Mouse (Mus musculus) myocyte (in vitro differentiated cells): Measurements from ENCODE around the gene Slc39a11. TPM values are rescaled to one million over a fixed set of nuclear protein-coding genes. Genes with fewer than 3 reads are reported as not detected.
A peak's percentile ranks its signal among the peaks of the same experiment; 100 is the strongest.

Experiments
- H3K27me3 ChIP-seq: one replicate; pipeline ENCODE4 v1.6.1; 2011; ENCODE audit not compliant: control insufficient read depth, insufficient read depth, insufficient read length
- H3K36me3 ChIP-seq: one replicate; pipeline ENCODE4 v1.6.1; 2011; ENCODE audit not compliant: control insufficient read depth, insufficient read depth
- H3K4me2 ChIP-seq: one replicate; pipeline ENCODE4 v1.6.1; 2011; ENCODE audit warnings: low read depth, control low read depth
- H3K4me3 ChIP-seq: one replicate; pipeline ENCODE4 v1.5.1; 2011; ENCODE audit warnings: mild to moderate bottlenecking, control low read depth, moderate library complexity
- H3K79me2 ChIP-seq: one replicate; pipeline ENCODE4 v1.6.1; 2011; ENCODE audit not compliant: control insufficient read depth, insufficient read depth
- H3ac ChIP-seq: one replicate; pipeline ENCODE4 v1.6.1; 2011; ENCODE audit not compliant: control insufficient read depth, insufficient read length
- CEBPB ChIP-seq: IDR thresholded peaks from 2 replicates; pipeline ENCODE4 v1.6.1; 2011; ENCODE audit warnings: mild to moderate bottlenecking, moderate library complexity; ENCODE audit not compliant: poor library complexity, insufficient read depth, severe bottlenecking
- E2F4 ChIP-seq: IDR thresholded peaks from one replicate; pipeline ENCODE4 v1.6.1; 2011; ENCODE audit warnings: mild to moderate bottlenecking, control low read depth, moderate library complexity; ENCODE audit not compliant: insufficient read depth
- MAX ChIP-seq: IDR thresholded peaks from one replicate; pipeline ENCODE4 v1.6.1; 2011; ENCODE audit warnings: low read depth, mild to moderate bottlenecking, control low read depth
- MYOD1 ChIP-seq, 3 experiments: IDR thresholded peaks; one replicate each; pipeline ENCODE4 v1.6.1; 2011; ENCODE audit warnings: control low read depth in 2 of 3, low read depth in 2 of 3, mild to moderate bottlenecking in 2 of 3, moderate library complexity in 1 of 3; ENCODE audit not compliant: insufficient read length in 2 of 3, control insufficient read depth in 1 of 3
- MYOG ChIP-seq, 3 experiments: IDR thresholded peaks; one replicate each; pipeline ENCODE4 v1.6.1; 2011; ENCODE audit warnings: control low read depth in 2 of 3, low read depth in 2 of 3, mild to moderate bottlenecking in 2 of 3; ENCODE audit not compliant: insufficient read length in 2 of 3, control insufficient read depth in 1 of 3, insufficient read depth in 1 of 3
- POLR2A ChIP-seq: IDR thresholded peaks from one replicate; pipeline ENCODE4 v1.6.1; 2011; ENCODE audit warnings: low read depth, mild to moderate bottlenecking, control low read depth, moderate library complexity; ENCODE audit not compliant: insufficient read length
- POLR2AphosphoS2 ChIP-seq: IDR thresholded peaks from one replicate; pipeline ENCODE4 v1.6.1; 2011; ENCODE audit warnings: low read depth, control low read depth; ENCODE audit not compliant: insufficient read length
- REST ChIP-seq: IDR thresholded peaks from one replicate; pipeline ENCODE4 v1.6.1; 2011; ENCODE audit warnings: mild to moderate bottlenecking, control low read depth, moderate library complexity; ENCODE audit not compliant: insufficient read depth, insufficient read length
- SRF ChIP-seq: IDR thresholded peaks from one replicate; pipeline ENCODE4 v1.6.1; 2011; ENCODE audit warnings: low read depth; ENCODE audit not compliant: control insufficient read depth, insufficient read length
- TCF12 ChIP-seq: IDR thresholded peaks from one replicate; pipeline ENCODE4 v1.6.1; 2011; ENCODE audit warnings: mild to moderate bottlenecking, control low read depth; ENCODE audit not compliant: poor library complexity, insufficient read depth, severe bottlenecking
- TCF3 ChIP-seq: IDR thresholded peaks from one replicate; pipeline ENCODE4 v1.6.1; 2011; ENCODE audit warnings: low read depth, control low read depth; ENCODE audit not compliant: insufficient read length
- USF1 ChIP-seq: IDR thresholded peaks from one replicate; pipeline ENCODE4 v1.6.1; 2011; ENCODE audit warnings: low read depth, mild to moderate bottlenecking, control low read depth, moderate library complexity
- polyA plus RNA-seq: library from polyadenylated mRNA; unstranded; fragments of >200 nt; fragmentation: generic; extraction: Trizol; gene quantifications from one replicate; pipeline ENCODE4 v1.2.1, GENCODE M21; 2012; ENCODE audit warnings: missing spikeins

Slc39a11 gene
- polyA plus RNA-seq, 1 experiment = 15.7 TPM

GRCm38 (mm10) chr11:113487603-113488335 lies 162.1 kb downstream of the Slc39a11 start:
- H3K4me3 ChIP-seq = no peak overlapping the region
- H3K79me2 ChIP-seq = no peaks in the 10 kb centered on the region
- peak overlapping the region; percentile 73 for H3K4me2 ChIP-seq
- H3ac ChIP-seq = no peak overlapping the region
- TF ChIP-seq REST (no peak), TCF12 (peak; percentile 80), E2F4 (no peak), POLR2AphosphoS2 (no peak), MAX (no peak), CEBPB (no peak), TCF3 (peak; percentile 80), SRF (no peak), POLR2A (no peak), USF1 (no peak), MYOD1 (IDR thresholded peaks at IDR 0.05; ENCODE audit: control insufficient read depth in 1 of 3, insufficient read length in 2 of 3, low read depth in 2 of 3) (peak; percentile 63 to 92 (median 89)), MYOG (IDR thresholded peaks at IDR 0.05; ENCODE audit: control insufficient read depth in 1 of 3, insufficient read depth in 1 of 3, insufficient read length in 2 of 3, low read depth in 2 of 3) (peak; percentile 17 to 92 (median 79))
- H3K27me3 ChIP-seq = no peaks in the 10 kb centered on the region
- H3K36me3 ChIP-seq = no peaks in the 10 kb centered on the region

- H3K79me2 ChIP-seq = no peaks in the 10 kb centered on the region
- no peaks in the 10 kb centered on the region for H3K36me3 ChIP-seq
- H3ac ChIP-seq = no peak overlapping the region
- no peak overlapping the region for H3K4me2 ChIP-seq
- H3K4me3 ChIP-seq = no peak overlapping the region
- H3K27me3 ChIP-seq = no peaks in the 10 kb centered on the region
- no peak for TF ChIP-seq TCF12
- no peak for TF ChIP-seq POLR2AphosphoS2
- no peak for TF ChIP-seq USF1
- TF ChIP-seq MAX = no peak
- TF ChIP-seq MYOG (IDR thresholded peaks at IDR 0.05; ENCODE audit: control insufficient read depth in 1 of 3, insufficient read depth in 1 of 3, insufficient read length in 2 of 3, low read depth in 2 of 3) = no peak
- no peak for TF ChIP-seq SRF
- TF ChIP-seq MYOD1 (IDR thresholded peaks at IDR 0.05; ENCODE audit: control insufficient read depth in 1 of 3, insufficient read length in 2 of 3, low read depth in 2 of 3) = no peak
These were observed 165.8 kb downstream of the Slc39a11 start for GRCm38 (mm10) chr11:113484037-113484436.

DNA sequence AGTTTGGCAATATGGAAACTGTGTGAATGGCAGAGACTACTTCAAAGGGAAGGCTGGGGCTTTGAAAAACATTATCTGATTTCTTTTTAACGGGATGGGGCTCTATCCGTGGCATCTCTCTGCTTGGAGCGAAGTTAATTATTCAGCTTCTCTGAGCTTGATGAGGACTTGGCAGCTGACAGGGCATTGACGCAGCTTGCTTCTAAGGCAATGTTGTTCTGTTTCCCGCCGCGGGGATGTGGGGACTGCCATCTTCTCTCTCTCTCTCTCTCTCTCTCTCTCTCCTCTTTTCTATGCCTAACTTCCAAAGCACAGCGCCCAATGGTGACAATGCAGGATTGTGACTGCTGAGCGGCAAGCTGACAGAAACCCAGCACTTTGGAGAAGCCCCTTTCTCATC lies 172.3 kb downstream of the Slc39a11 start:
- Histone ChIP-seq H3K4me3 (no peak overlapping the region), H3K36me3 (no peaks in the 10 kb centered on the region), H3K27me3 (no peaks in the 10 kb centered on the region), H3K79me2 (no peaks in the 10 kb centered on the region), H3ac (no peak overlapping the region), H3K4me2 (peak overlapping the region; percentile 12)
- TF ChIP-seq MYOD1 (IDR thresholded peaks at IDR 0.05; ENCODE audit: control insufficient read depth in 1 of 3, insufficient read length in 2 of 3, low read depth in 2 of 3) (no peak), MAX (no peak)

GRCm38 (mm10) chr11:113476720-113477119 lies 173.2 kb downstream of the Slc39a11 start:
- no peak overlapping the region for H3ac ChIP-seq
- TF ChIP-seq TCF12 = peak; percentile 14
- TF ChIP-seq MYOG (IDR thresholded peaks at IDR 0.05; ENCODE audit: control insufficient read depth in 1 of 3, insufficient read depth in 1 of 3, insufficient read length in 2 of 3, low read depth in 2 of 3) = peak in 1 of 3 experiments; percentile 35
- TF ChIP-seq USF1 = no peak
- TF ChIP-seq TCF3 = no peak
- TF ChIP-seq E2F4 = no peak
- TF ChIP-seq SRF = no peak
- no peak for TF ChIP-seq POLR2AphosphoS2
- TF ChIP-seq POLR2A = no peak
- no peak for TF ChIP-seq REST
- TF ChIP-seq MAX = no peak
- TF ChIP-seq MYOD1 (IDR thresholded peaks at IDR 0.05; ENCODE audit: control insufficient read depth in 1 of 3, insufficient read length in 2 of 3, low read depth in 2 of 3) = peak in 2 of 3 experiments; percentile 61 to 68
- TF ChIP-seq CEBPB = no peak
- no peaks in the 10 kb centered on the region for H3K27me3 ChIP-seq
- peak overlapping the region; percentile 27 for H3K4me2 ChIP-seq
- no peak overlapping the region for H3K4me3 ChIP-seq
- H3K36me3 ChIP-seq = no peaks in the 10 kb centered on the region
- no peaks in the 10 kb centered on the region for H3K79me2 ChIP-seq

GRCm38 (mm10) chr11:113475491-113475890 lies 174.4 kb downstream of the Slc39a11 start:
- H3K4me3 ChIP-seq = no peak overlapping the region
- H3ac ChIP-seq = no peak overlapping the region

More at GRCm38 (mm10) chr11:113475491-113475890, 174.4 kb downstream of the Slc39a11 start:
- Histone ChIP-seq H3K36me3 (no peaks in the 10 kb centered on the region), H3K27me3 (no peaks in the 10 kb centered on the region), H3K4me2 (no peak overlapping the region), H3K79me2 (no peaks in the 10 kb centered on the region)
- no peak for TF ChIP-seq POLR2AphosphoS2
